Mouse (Mus musculus) embryonic fibroblast, embryonic 13.5 days (primary cell): ENCODE results near the gene Dusp1.

ENCODE experiments used
- CTCF ChIP-seq: IDR thresholded peaks from 2 replicates; pipeline ENCODE4 v1.5.1; 2011; ENCODE audit warnings: mild to moderate bottlenecking, control low read depth, low read length, moderate library complexity, borderline replicate concordance; ENCODE audit not compliant: insufficient read depth
- POLR2A ChIP-seq: IDR thresholded peaks from 2 replicates; pipeline ENCODE4 v1.6.1; 2011; ENCODE audit warnings: low read depth, mild to moderate bottlenecking, control low read depth, low read length, moderate library complexity

DNA sequence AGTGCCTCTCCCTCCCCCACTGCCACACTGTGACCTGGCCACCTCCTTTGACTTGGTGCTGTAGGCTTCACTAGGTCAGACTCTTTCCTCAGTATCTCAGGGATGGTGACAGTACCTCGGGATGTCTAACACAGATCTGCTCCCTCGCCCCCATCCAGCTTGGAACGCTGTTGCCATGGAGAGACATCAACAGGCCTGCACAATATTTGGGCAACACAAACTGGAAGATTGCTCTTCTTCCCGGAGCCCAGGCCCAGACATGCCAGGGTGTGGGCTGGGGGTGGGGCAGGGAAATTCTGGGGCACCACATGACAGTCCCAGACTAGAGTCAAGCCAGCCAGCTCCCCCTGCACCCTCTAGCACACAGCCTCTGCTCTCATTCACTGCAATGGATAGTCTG, 83.3 kb downstream of the Dusp1 start:
- TF ChIP-seq CTCF = no peak
- TF ChIP-seq POLR2A = no peak
